Mouse (Mus musculus) thymus, adult 2 months (tissue): ENCODE data around the gene Tfeb. TPM values are rescaled to one million over a fixed set of nuclear protein-coding genes. Genes with fewer than 3 reads are reported as not detected.
A peak's percentile ranks its signal among the peaks of the same experiment; 100 is the strongest.

Source experiments
- DNase-seq: peaks from one replicate; pipeline ENCODE4 v3.0.0; 2021
- H3K27ac ChIP-seq: fragments of 200-500 bp; 2 replicates; pipeline ENCODE4 v1.5.1; 2012; ENCODE audit warnings: low read length, control low read depth; ENCODE audit not compliant: control insufficient read depth, insufficient read depth
- H3K27me3 ChIP-seq: fragments of 200-500 bp; 2 replicates; pipeline ENCODE4 v1.6.1; 2012; ENCODE audit warnings: mild to moderate bottlenecking, low read length, moderate library complexity, mixed read lengths; ENCODE audit not compliant: control insufficient read depth, insufficient read depth
- H3K36me3 ChIP-seq: fragments of 200-500 bp; 2 replicates; pipeline ENCODE4 v1.6.1; 2012; ENCODE audit warnings: mild to moderate bottlenecking, low read length, moderate library complexity; ENCODE audit not compliant: control insufficient read depth, insufficient read depth
- H3K4me1 ChIP-seq: fragments of 200-500 bp; replicated peaks from 2 replicates; pipeline ENCODE4 v1.6.1; 2012; ENCODE audit warnings: low read length; ENCODE audit not compliant: control insufficient read depth, insufficient read depth
- H3K4me3 ChIP-seq: fragments of 200-500 bp; 2 replicates; pipeline ENCODE4 v1.5.1; 2012; ENCODE audit warnings: mild to moderate bottlenecking, low read length, control low read depth, moderate library complexity; ENCODE audit not compliant: control insufficient read depth, insufficient read depth
- CTCF ChIP-seq: fragments of 200-500 bp; IDR thresholded peaks from 2 replicates; pipeline ENCODE4 v1.5.1; 2012; ENCODE audit warnings: mild to moderate bottlenecking, control low read depth, low read length, moderate library complexity, borderline replicate concordance; ENCODE audit not compliant: control insufficient read depth, poor library complexity, insufficient read depth; ENCODE audit errors: extremely low read depth
- POLR2A ChIP-seq: fragments of 200-500 bp; IDR thresholded peaks from 2 replicates; pipeline ENCODE4 v1.6.1; 2012; ENCODE audit warnings: mild to moderate bottlenecking, low read length, control low read depth, moderate library complexity; ENCODE audit not compliant: control insufficient read depth, poor library complexity, insufficient read depth; ENCODE audit errors: extremely low read depth
- WGBS: fragments of 180-500 bp; shearing (Covaris S2); methylation state at CpG from one replicate; pipeline ENCODE4 v1.1.7; 2018; 5-methylcytosine and 5-hydroxymethylcytosine counted together
- polyA plus RNA-seq: library from polyadenylated mRNA; depleted of rRNA; stranded (reverse); fragments of >200 nt; gene quantifications from 2 replicates; pipeline ENCODE4 v1.2.3, GENCODE M21; 2012

Gene Tfeb
- polyA plus RNA-seq, 1 experiment: 25.3 TPM

DNA sequence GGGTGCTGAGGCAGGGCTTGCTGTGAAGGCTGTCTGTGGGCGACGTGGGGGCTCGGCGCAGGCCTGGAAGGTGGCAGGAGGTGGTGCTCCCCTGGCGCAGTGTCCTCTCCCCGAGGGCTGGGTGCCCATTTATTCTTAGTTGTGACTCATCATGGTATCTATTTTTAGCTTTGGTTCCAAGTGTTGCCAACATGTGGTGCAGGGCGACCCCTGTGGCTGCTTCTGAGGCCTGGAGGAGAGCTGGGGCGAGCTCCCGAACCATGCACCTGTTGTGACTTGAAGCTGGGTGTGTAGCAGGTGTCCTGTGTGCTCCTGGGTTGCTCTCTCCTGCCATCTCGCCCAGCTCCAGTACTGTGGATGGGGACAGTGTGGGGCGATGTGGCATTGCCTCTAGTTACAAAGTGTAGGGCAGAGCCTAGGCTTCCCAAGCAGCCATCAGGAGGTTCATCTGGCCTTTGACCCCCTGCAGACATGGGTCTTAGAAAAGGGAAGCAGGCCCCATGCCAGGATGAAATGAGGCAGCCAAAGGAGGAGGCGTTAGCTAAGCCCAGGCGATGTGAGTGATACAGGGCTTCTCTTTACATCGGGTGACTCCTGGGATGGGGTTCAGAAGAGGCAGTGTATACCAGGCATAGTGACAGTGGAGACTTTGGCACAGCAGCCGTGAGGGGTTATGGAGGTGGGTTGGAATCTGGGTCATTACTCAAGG, 23.0 kb downstream of the Tfeb start:
- H3K4me3 ChIP-seq: no peak overlapping the region
- H3K36me3 ChIP-seq: no peaks in the 10 kb centered on the region
- no peak for TF ChIP-seq POLR2A
- TF ChIP-seq CTCF: no peak
- peak; percentile 11 for DNase-seq
- 24% methylated on average over 15 of the region's 15 CpGs for WGBS
- H3K27ac ChIP-seq: no peak overlapping the region
- H3K4me1 ChIP-seq: no peaks in the 10 kb centered on the region
- no peaks in the 10 kb centered on the region for H3K27me3 ChIP-seq

GRCm38 (mm10) chr17:47762028-47762427, 25.2 kb downstream of the Tfeb start:
- 94% methylated on average over 7 of the region's 7 CpGs for WGBS
- TF ChIP-seq POLR2A (no peak), CTCF (no peak)
- Histone ChIP-seq H3K4me3 (no peak overlapping the region), H3K36me3 (no peaks in the 10 kb centered on the region), H3K4me1 (no peaks in the 10 kb centered on the region), H3K27ac (no peak overlapping the region), H3K27me3 (no peaks in the 10 kb centered on the region)
- DNase-seq: no peak

DNA sequence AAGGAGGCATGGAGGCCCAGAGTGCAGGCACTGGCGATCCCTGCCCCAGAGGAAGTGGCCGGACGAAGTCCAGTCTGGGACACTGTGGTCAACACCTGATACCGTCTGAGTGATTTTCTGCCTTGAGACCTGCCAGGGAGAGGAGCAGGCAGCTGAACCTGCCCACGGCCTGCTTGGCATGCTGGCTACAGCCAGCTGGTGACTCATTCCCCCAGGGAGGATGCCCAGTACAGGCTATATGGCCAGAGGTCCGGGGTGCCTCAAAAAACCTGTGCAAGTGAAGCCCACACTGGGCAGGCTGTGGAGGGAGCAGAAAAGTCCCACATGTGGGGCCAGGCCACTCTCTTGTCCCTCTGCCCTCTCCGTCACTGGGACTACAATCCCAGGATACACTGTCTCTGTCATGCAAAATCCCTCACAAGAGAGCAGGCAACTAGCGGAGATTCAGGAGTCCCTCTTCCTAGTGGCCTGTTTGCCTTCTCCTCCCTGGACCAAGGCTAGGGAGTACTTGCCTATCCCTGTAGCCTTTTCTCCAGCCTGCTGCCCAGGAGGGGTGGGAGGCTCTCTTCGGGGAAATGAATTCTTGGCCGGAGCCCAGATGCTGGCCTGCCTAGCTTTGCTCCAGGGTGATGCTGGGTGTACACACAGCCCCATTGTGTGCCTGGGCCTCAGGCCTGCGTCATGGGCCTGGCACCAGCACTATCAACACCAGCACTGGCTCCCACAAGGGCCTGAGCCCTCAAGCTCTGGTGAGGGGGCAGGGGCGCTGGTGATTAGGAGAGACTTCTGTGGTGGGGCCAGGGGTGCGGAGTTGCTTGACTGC, 25.9 kb downstream of the Tfeb start:
- H3K27me3 ChIP-seq: no peaks in the 10 kb centered on the region
- H3K36me3 ChIP-seq: no peaks in the 10 kb centered on the region
- no peak overlapping the region for H3K27ac ChIP-seq
- no peak for DNase-seq
- TF ChIP-seq CTCF (no peak), POLR2A (no peak)
- WGBS: 92% methylated on average over 13 of the region's 13 CpGs
- no peak overlapping the region for H3K4me3 ChIP-seq
- H3K4me1 ChIP-seq: peaks cover 3% of the 10 kb centered on the region; the same call in 1 of the 2 replicates

- Histone ChIP-seq H3K4me1 (peaks cover 3% of the 10 kb centered on the region; the same call in 1 of the 2 replicates), H3K27me3 (no peaks in the 10 kb centered on the region), H3K36me3 (no peaks in the 10 kb centered on the region), H3K4me3 (no peak overlapping the region), H3K27ac (no peak overlapping the region)
- DNase-seq: no peak
- WGBS: 83% methylated on average over 4 of the region's 4 CpGs
- TF ChIP-seq POLR2A (no peak), CTCF (no peak)
Observed at GRCm38 (mm10) chr17:47765986-47766385, 29.2 kb downstream of the Tfeb start.

GRCm38 (mm10) chr17:47766407-47767043, 29.7 kb downstream of the Tfeb start:
- H3K27me3 ChIP-seq: no peaks in the 10 kb centered on the region

DNA sequence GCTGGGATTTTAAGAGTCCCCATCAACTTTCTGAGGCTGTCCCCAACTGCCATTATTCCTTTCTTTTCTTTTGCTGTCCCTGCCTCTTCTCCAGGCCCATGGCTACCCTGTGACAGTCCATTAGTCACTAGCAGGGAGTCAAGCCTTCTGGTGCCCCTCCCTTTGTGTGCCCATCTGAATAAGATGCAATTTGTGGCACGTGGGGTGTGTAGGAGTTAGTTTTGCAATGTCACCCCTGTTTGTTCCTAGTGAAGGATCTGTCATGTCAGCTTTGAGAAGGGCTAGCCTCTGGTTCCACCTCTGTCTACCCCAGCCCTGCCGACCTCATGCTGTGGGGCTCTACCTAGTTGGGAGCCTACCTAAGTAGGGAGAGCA, 30.2 kb downstream of the Tfeb start:
- DNase-seq: no peak
- no peaks in the 10 kb centered on the region for H3K36me3 ChIP-seq

More at GRCm38 (mm10) chr17:47766407-47767043, 29.7 kb downstream of the Tfeb start:
- no peaks in the 10 kb centered on the region for H3K36me3 ChIP-seq
- H3K27ac ChIP-seq: no peak overlapping the region
- TF ChIP-seq POLR2A (no peak), CTCF (no peak)
- H3K4me1 ChIP-seq: peaks cover 3% of the 10 kb centered on the region; the same call in 1 of the 2 replicates
- H3K4me3 ChIP-seq: no peak overlapping the region
- WGBS: 78% methylated on average over 6 of the region's 6 CpGs
- DNase-seq: no peak

More for the DNA sequence above, 30.2 kb downstream of the Tfeb start:
- Histone ChIP-seq H3K27ac (no peak overlapping the region), H3K4me3 (no peak overlapping the region), H3K27me3 (no peaks in the 10 kb centered on the region), H3K4me1 (peaks cover 3% of the 10 kb centered on the region; the same call in 1 of the 2 replicates)
- no peak for TF ChIP-seq POLR2A
- no peak for TF ChIP-seq CTCF
- WGBS: 64% methylated on average over 2 of the region's 2 CpGs
